Mouse (Mus musculus) limb, embryonic 14.5 days (tissue): Measurements from ENCODE around the gene Aicda. TPM values are rescaled to one million over a fixed set of nuclear protein-coding genes. Genes with fewer than 3 reads are reported as not detected.

Source experiments
- ATAC-seq: fragments of 200-750 bp; cut with Nextera tagmentation; 2 replicates; pipeline ENCODE4 v1.8.0; 2017; ENCODE audit warnings: low read depth, moderate number of reproducible peaks, moderate TSS enrichment; ENCODE audit not compliant: low FRiP score
- DNase-seq: peaks from one replicate; pipeline ENCODE4 v3.0.0-alpha.2; 2015; ENCODE audit warnings: low spot score
- H3K27ac ChIP-seq: fragments of 300-500 bp; sonication (generic); replicated peaks from 2 replicates; pipeline ENCODE4 v1.5.1; 2014; ENCODE audit warnings: low read depth, mild to moderate bottlenecking, low read length, moderate library complexity, mixed read lengths
- H3K27me3 ChIP-seq: fragments of 300-500 bp; sonication (generic); 2 replicates; pipeline ENCODE4 v1.6.1; 2014; ENCODE audit warnings: low read length, mixed read lengths; ENCODE audit not compliant: control insufficient read depth, insufficient read depth
- H3K36me3 ChIP-seq: fragments of 300-500 bp; sonication (generic); 2 replicates; pipeline ENCODE4 v1.6.1; 2014; ENCODE audit warnings: mild to moderate bottlenecking, low read length, moderate library complexity, mixed read lengths; ENCODE audit not compliant: control insufficient read depth, insufficient read depth
- H3K4me1 ChIP-seq: fragments of 300-500 bp; sonication (generic); 2 replicates; pipeline ENCODE4 v1.6.1; 2014; ENCODE audit warnings: antibody characterized with exemption, low read length, mixed read lengths; ENCODE audit not compliant: control insufficient read depth, insufficient read depth
- H3K4me2 ChIP-seq: fragments of 300-500 bp; sonication (generic); replicated peaks from 2 replicates; pipeline ENCODE4 v1.6.1; 2014; ENCODE audit warnings: low read depth, mild to moderate bottlenecking, low read length, moderate library complexity; ENCODE audit not compliant: severe bottlenecking
- H3K4me3 ChIP-seq: fragments of 300-500 bp; sonication (generic); replicated peaks from 2 replicates; pipeline ENCODE4 v1.5.1; 2014; ENCODE audit warnings: low read length
- H3K9ac ChIP-seq: fragments of 300-500 bp; sonication (generic); 2 replicates; pipeline ENCODE4 v1.6.1; 2014; ENCODE audit warnings: mild to moderate bottlenecking, low read depth, low read length, moderate library complexity; ENCODE audit not compliant: severe bottlenecking
- H3K9me3 ChIP-seq: fragments of 300-500 bp; sonication (generic); 2 replicates; pipeline ENCODE4 v1.6.1; 2016; ENCODE audit warnings: low read length; ENCODE audit not compliant: control insufficient read depth
- POLR2A ChIP-seq: fragments of 200-500 bp; IDR thresholded peaks from 2 replicates; pipeline ENCODE4 v1.8.0; 2012; ENCODE audit warnings: inconsistent platforms, mild to moderate bottlenecking, moderate library complexity, borderline replicate concordance; ENCODE audit not compliant: insufficient read depth, insufficient read length; ENCODE audit errors: extremely low read depth
- WGBS: fragments of 180-500 bp; shearing (Covaris S2); extraction: QIAGEN DNeasy Blood & Tissue Kit; methylation state at CpG from one replicate; pipeline ENCODE4 v1.1.7; 2014; 5-methylcytosine and 5-hydroxymethylcytosine counted together
- polyA plus RNA-seq, 2 experiments: library from polyadenylated mRNA; depleted of rRNA in 1 of 2; stranded (reverse) in 1 of 2; unstranded in 1 of 2; fragments of >200 nt; fragmentation: Nextera tagmentation in 1 of 2; extraction: Ambion mirVana in 1 of 2; gene quantifications; 2 replicates each; pipeline versions ENCODE4 v1.2.1 to v1.2.3; 2012 to 2014

Gene Aicda
- polyA plus RNA-seq, 2 experiments: 0.19 to 0.23 TPM

DNA sequence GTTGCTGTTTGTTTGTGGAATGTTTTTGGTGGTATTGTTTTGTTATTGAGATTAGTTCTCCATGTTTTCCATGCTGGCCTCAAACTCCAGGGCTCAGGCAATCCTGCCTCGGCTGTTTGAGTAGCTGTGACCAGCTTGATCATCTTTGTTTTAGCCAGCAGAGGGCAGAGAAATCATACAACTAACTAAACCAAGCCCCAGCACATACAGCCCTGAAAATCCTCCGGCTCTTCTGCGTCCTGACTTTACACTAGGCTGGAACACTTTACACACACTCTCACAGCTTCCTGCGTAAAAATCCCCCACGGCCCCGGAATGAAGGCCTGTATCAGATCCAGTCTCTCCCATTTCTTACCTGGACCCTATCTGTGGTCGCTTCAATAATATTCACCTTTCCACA is 42.0 kb downstream of the Aicda start:
- H3K4me2 ChIP-seq: no peak overlapping the region
- WGBS: 25% methylated on average over 7 of the region's 7 CpGs
- no peak overlapping the region for H3K27ac ChIP-seq
- TF ChIP-seq POLR2A: no peak
- H3K9ac ChIP-seq: no peak overlapping the region
- H3K27me3 ChIP-seq: no peaks in the 10 kb centered on the region
- H3K4me3 ChIP-seq: no peak overlapping the region
- H3K9me3 ChIP-seq: no peaks in the 10 kb centered on the region
- H3K36me3 ChIP-seq: no peaks in the 10 kb centered on the region
- DNase-seq: peak; percentile 36
- no peaks in the 10 kb centered on the region for H3K4me1 ChIP-seq
- ATAC-seq: no peak

DNA sequence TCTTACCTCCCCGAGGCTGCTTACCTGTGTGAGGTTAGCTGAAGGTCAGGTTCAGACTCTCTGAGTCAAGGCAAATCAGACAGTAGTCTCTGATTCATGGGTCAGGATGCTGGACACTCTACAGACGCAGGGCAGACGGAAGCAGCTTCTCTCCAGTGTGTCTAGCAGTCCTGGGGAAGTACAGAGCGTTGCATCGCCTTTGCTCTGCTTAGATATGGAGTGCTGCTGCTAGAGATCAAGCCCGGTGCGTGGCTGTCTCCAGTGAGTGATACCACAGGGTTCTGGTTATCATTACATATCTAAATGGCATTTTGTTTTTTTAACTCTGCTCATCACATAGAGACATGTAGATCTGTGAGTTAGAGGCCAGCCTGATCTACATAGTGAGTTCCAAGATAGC is 43.0 kb downstream of the Aicda start:
- Histone ChIP-seq H3K9me3 (no peaks in the 10 kb centered on the region), H3K4me1 (no peaks in the 10 kb centered on the region), H3K4me3 (no peak overlapping the region), H3K36me3 (no peaks in the 10 kb centered on the region), H3K27me3 (no peaks in the 10 kb centered on the region), H3K27ac (no peak overlapping the region), H3K4me2 (no peak overlapping the region), H3K9ac (no peak overlapping the region)
- DNase-seq: no peak
- ATAC-seq: no peak
- 89% methylated on average over 7 of the region's 7 CpGs for WGBS
- TF ChIP-seq POLR2A: no peak

GRCm38 (mm10) chr6:122598014-122598413 is 44.4 kb downstream of the Aicda start:
- no peaks in the 10 kb centered on the region for H3K9me3 ChIP-seq
- no peaks in the 10 kb centered on the region for H3K27me3 ChIP-seq
- no peak overlapping the region for H3K27ac ChIP-seq
- H3K4me1 ChIP-seq: no peaks in the 10 kb centered on the region
- 94% methylated on average over 4 of the region's 4 CpGs for WGBS
- H3K9ac ChIP-seq: no peak overlapping the region
- no peak for ATAC-seq
- H3K4me3 ChIP-seq: no peak overlapping the region
- TF ChIP-seq POLR2A: no peak
- no peak for DNase-seq
- no peaks in the 10 kb centered on the region for H3K36me3 ChIP-seq
- H3K4me2 ChIP-seq: no peak overlapping the region

GRCm38 (mm10) chr6:122598436-122598835 is 44.8 kb downstream of the Aicda start:
- DNase-seq: no peak
- H3K27ac ChIP-seq: no peak overlapping the region
- no peak overlapping the region for H3K4me3 ChIP-seq
- no peak for TF ChIP-seq POLR2A
- no peaks in the 10 kb centered on the region for H3K27me3 ChIP-seq
- H3K9ac ChIP-seq: no peak overlapping the region
- no peaks in the 10 kb centered on the region for H3K9me3 ChIP-seq
- no peaks in the 10 kb centered on the region for H3K4me1 ChIP-seq
- no peak for ATAC-seq
- H3K36me3 ChIP-seq: no peaks in the 10 kb centered on the region
- 89% methylated on average over 6 of the region's 6 CpGs for WGBS
- H3K4me2 ChIP-seq: no peak overlapping the region

GRCm38 (mm10) chr6:122599054-122599737 is 45.6 kb downstream of the Aicda start:
- ATAC-seq (no peak), DNase-seq (no peak)
- Histone ChIP-seq H3K9me3 (no peaks in the 10 kb centered on the region), H3K9ac (no peak overlapping the region), H3K27ac (no peak overlapping the region), H3K4me3 (no peak overlapping the region), H3K36me3 (no peaks in the 10 kb centered on the region), H3K4me2 (no peak overlapping the region), H3K4me1 (no peaks in the 10 kb centered on the region), H3K27me3 (no peaks in the 10 kb centered on the region)
- 88% methylated on average over 9 of the region's 9 CpGs for WGBS
- TF ChIP-seq POLR2A: no peak
